Mouse (Mus musculus) heart, postnatal 0 days (tissue): ENCODE results near the gene Hmgb1.

Experiments used
- CTCF ChIP-seq: IDR thresholded peaks from 2 replicates; pipeline ENCODE4 v1.5.1; 2016; ENCODE audit warnings: antibody characterized with exemption, control low read depth, low read depth
- EP300 ChIP-seq: IDR thresholded peaks from 2 replicates; pipeline ENCODE4 v1.6.1; 2016; ENCODE audit warnings: antibody characterized with exemption, low read depth

GRCm38 (mm10) chr5:149091256-149091655 is 93.0 kb downstream of the Hmgb1 start:
- no peak for TF ChIP-seq EP300
- TF ChIP-seq CTCF: no peak
